Mouse (Mus musculus): ENCODE results near the gene Cklf. TPM values are rescaled to one million over a fixed set of nuclear protein-coding genes. Genes with fewer than 3 reads are reported as not detected.

Cklf gene
- polyA plus RNA-seq, 1 experiment from 2014 or later: 49.7 TPM

DNA sequence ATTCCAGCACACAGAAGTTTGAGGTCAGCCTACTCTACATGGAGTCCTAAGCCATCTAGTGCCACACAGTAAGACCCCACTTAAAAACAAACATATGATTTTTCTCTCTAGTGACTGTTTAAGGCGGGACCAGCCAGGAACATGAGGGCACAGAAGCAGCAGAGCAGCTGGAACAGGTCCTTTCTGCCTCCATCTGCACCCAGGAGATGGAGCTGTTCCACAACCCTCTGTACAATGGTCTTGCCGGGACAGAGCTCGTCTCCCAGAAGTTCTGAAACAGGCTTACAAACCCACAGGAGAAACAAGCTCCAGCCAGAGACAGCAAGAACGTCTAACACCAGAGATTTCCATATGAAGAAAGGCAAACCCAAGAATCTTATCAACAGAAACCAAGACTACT lies 62.6 kb downstream of the Cklf start:
- 61% methylated on average over 4 of the region's 4 CpGs for WGBS
- H3K4me2 ChIP-seq (replicated peaks): no peak overlapping the region
- no peaks in the 10 kb centered on the region for H3K9me3 ChIP-seq (replicated peaks)
- no peaks in the 10 kb centered on the region for H3K27me3 ChIP-seq
- ATAC-seq (ENCODE audit: insufficient number of reproducible peaks, low FRiP score, low TSS enrichment, low read depth): no peak
- no peaks in the 10 kb centered on the region for H3K36me3 ChIP-seq
- no peak overlapping the region for H3K27ac ChIP-seq (replicated peaks)
- no peak overlapping the region for H3K9ac ChIP-seq
- no peak overlapping the region for H3K4me3 ChIP-seq (replicated peaks)
- no peaks in the 10 kb centered on the region for H3K4me1 ChIP-seq

Other genes with a start within 250 kb of the Cklf start
- gene Cdh5, start 149.2 kb upstream of the Cklf start, polyA plus RNA-seq (2015; fragmentation: Nextera tagmentation; extraction: Ambion mirVana): 32.7 and 33.3 TPM in 2 replicates
- 2.4 and 2.6 TPM in 2 replicates for gene Bean1, start 80.4 kb upstream of the Cklf start, polyA plus RNA-seq (2015; fragmentation: Nextera tagmentation; extraction: Ambion mirVana)
- 19.1 and 20.4 TPM in 2 replicates for gene Tk2, start 2.3 kb upstream of the Cklf start, polyA plus RNA-seq (2015; fragmentation: Nextera tagmentation; extraction: Ambion mirVana)
- gene Cmtm2a, start 42.3 kb downstream of the Cklf start, polyA plus RNA-seq (2015; fragmentation: Nextera tagmentation; extraction: Ambion mirVana): not detected in 2 replicates
- not detected in 2 replicates for gene Gm45711, start 59.2 kb downstream of the Cklf start, polyA plus RNA-seq (2015; fragmentation: Nextera tagmentation; extraction: Ambion mirVana)
- not detected in 2 replicates for gene Cmtm1, start 59.3 kb downstream of the Cklf start, polyA plus RNA-seq (2015; fragmentation: Nextera tagmentation; extraction: Ambion mirVana)
- gene Gm11020, start 70.7 kb downstream of the Cklf start, polyA plus RNA-seq (2015; fragmentation: Nextera tagmentation; extraction: Ambion mirVana): not detected in 2 replicates
- not detected in 2 replicates for gene Cmtm2b, start 71.4 kb downstream of the Cklf start, polyA plus RNA-seq (2015; fragmentation: Nextera tagmentation; extraction: Ambion mirVana)
- gene Cmtm3, start 88.5 kb downstream of the Cklf start, polyA plus RNA-seq (2015; fragmentation: Nextera tagmentation; extraction: Ambion mirVana): 175 and 176 TPM in 2 replicates
- gene Cmtm4, start 144.9 kb downstream of the Cklf start, polyA plus RNA-seq (2015; fragmentation: Nextera tagmentation; extraction: Ambion mirVana): 2.9 and 3.4 TPM in 2 replicates
- gene Dync1li2, start 192.2 kb downstream of the Cklf start, polyA plus RNA-seq (2015; fragmentation: Nextera tagmentation; extraction: Ambion mirVana): 63.0 and 66.3 TPM in 2 replicates